Mouse (Mus musculus): ENCODE results near the gene Ucp1. TPM values are rescaled to one million over a fixed set of nuclear protein-coding genes. Genes with fewer than 3 reads are reported as not detected.

Gene Ucp1
- polyA plus RNA-seq, 1 experiment from 2014 or later = not detected

DNA sequence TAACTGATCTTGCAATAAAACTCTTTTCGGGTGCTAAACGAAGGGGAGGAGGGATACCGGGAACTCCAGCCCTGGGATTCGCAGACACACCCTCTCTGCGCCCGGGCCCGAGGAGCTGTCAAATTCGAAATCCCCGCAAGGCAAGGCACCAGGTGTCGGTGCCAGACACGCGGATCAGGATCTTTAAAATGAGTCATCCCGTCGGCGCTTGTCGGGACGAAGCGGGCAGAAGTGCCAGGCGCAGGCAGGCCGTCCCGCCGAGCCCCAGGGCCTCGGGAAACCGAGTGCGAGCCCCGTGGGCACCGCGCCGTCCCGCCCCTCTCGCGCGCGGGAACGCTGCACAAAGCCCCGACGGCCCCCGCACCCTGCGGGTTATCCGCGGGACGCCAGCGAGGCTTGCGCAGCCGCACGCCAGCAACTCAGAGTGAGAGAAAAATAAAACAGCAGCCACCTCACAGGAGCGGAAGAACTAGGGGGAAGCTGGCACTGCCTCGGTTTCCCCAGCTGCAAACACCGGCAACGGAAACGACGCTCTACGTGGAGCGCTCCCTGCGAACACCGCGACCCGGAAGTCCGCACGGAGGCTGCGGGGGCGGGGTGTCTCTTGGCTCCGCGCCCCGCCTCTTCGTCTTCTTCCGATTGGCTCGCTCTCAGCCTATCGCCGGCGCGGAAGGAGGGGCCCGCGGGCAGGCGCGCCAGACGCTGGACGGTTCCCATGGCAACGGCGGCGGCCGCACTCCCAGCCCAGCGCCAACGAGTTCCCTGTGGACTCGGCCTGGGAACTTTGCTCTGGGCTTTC, 41.9 kb downstream of the Ucp1 start, which contains the start of gene Elmod2:
Elmod2 (minus strand) TSS at position 588 of the 799 bp plus-strand sequence.
- peaks cover 15% of the 10 kb centered on the region for H3K36me3 ChIP-seq
- H3K9me3 ChIP-seq = no peaks in the 10 kb centered on the region
- peak within 1 kb of the TSS; percentile 70 for H3K4me3 ChIP-seq
- peak within 1 kb of the TSS; percentile 82 for H3K4me2 ChIP-seq
- ATAC-seq (ENCODE audit: insufficient number of reproducible peaks, insufficient read depth, low FRiP score, low TSS enrichment, low read depth) = peak; percentile 96
- peaks cover 7% of the 10 kb centered on the region for H3K4me1 ChIP-seq
- WGBS = under 1% methylated on average over 82 of the region's 85 CpGs
- H3K9ac ChIP-seq = peak within 1 kb of the TSS; percentile 83
- H3K27me3 ChIP-seq = 0 out of 2 replicates have a peak, but pooled peaks cover 5% of the 10 kb centered on the region
- peak within 1 kb of the TSS; percentile 62 for H3K27ac ChIP-seq

DNA sequence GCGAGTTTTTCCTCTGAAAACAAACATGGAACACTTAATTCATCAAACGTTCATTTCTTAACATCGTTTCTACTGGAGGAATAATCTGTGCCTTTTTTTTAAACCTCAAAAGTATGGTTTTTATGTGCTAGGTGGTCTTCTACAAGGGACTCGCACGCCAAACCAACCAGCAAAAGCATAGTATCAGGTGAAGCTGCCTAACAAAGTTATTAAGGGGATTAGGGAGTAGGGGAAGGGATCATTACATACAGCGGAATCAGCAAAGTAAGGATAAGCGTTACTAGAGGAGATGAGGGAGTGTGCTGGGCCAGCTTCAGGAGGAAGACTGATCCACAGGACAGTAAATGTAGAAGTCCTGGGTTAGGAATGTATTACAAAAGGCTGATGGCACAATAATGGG, 42.7 kb downstream of the Ucp1 start:
- WGBS = 6% methylated on average over 7 of the region's 7 CpGs
- peaks cover 9% of the 10 kb centered on the region for H3K36me3 ChIP-seq
- H3K9ac ChIP-seq = peak overlapping the region; percentile 60
- peak; percentile 53 for ATAC-seq (ENCODE audit: insufficient number of reproducible peaks, insufficient read depth, low FRiP score, low TSS enrichment, low read depth)
- H3K4me1 ChIP-seq = peaks cover 7% of the 10 kb centered on the region
- H3K27ac ChIP-seq = no peak overlapping the region
- H3K4me2 ChIP-seq = peak overlapping the region; percentile 82
- H3K27me3 ChIP-seq = 0 out of 2 replicates have a peak, but pooled peaks cover 5% of the 10 kb centered on the region
- no peaks in the 10 kb centered on the region for H3K9me3 ChIP-seq
- H3K4me3 ChIP-seq = peak overlapping the region; percentile 70

GRCm38 (mm10) chr8:83342076-83342475, 51.9 kb downstream of the Ucp1 start:
- no peaks in the 10 kb centered on the region for H3K27me3 ChIP-seq
- H3K9ac ChIP-seq = no peak overlapping the region
- 90% methylated on average over 3 of the region's 3 CpGs for WGBS
- H3K9me3 ChIP-seq = no peaks in the 10 kb centered on the region
- no peaks in the 10 kb centered on the region for H3K4me1 ChIP-seq
- no peaks in the 10 kb centered on the region for H3K36me3 ChIP-seq
- H3K4me2 ChIP-seq = no peak overlapping the region
- no peak overlapping the region for H3K27ac ChIP-seq
- no peak overlapping the region for H3K4me3 ChIP-seq
- ATAC-seq (ENCODE audit: insufficient number of reproducible peaks, insufficient read depth, low FRiP score, low TSS enrichment, low read depth) = no peak

- no peak for ATAC-seq (ENCODE audit: insufficient number of reproducible peaks, insufficient read depth, low FRiP score, low TSS enrichment, low read depth)
- no peaks in the 10 kb centered on the region for H3K9me3 ChIP-seq
- no peaks in the 10 kb centered on the region for H3K36me3 ChIP-seq
- no peaks in the 10 kb centered on the region for H3K27me3 ChIP-seq
- H3K4me2 ChIP-seq = no peak overlapping the region
- no peak overlapping the region for H3K27ac ChIP-seq
- no peak overlapping the region for H3K4me3 ChIP-seq
- no peaks in the 10 kb centered on the region for H3K4me1 ChIP-seq
- H3K9ac ChIP-seq = no peak overlapping the region
Measured at GRCm38 (mm10) chr8:83342693-83343092, 52.5 kb downstream of the Ucp1 start.

Other genes with a start within 250 kb of the Ucp1 start
- gene Tbc1d9, start 125.0 kb upstream of the Ucp1 start, polyA plus RNA-seq (2015; fragmentation: Nextera tagmentation; extraction: Ambion mirVana) = 1.8 TPM in 2 replicates
- gene Gm10645, start 124.2 kb upstream of the Ucp1 start, polyA plus RNA-seq (2015; fragmentation: Nextera tagmentation; extraction: Ambion mirVana) = 1.4 and 2.6 TPM in 2 replicates
- gene Elmod2, start 42.1 kb downstream of the Ucp1 start, polyA plus RNA-seq (2015; fragmentation: Nextera tagmentation; extraction: Ambion mirVana) = 20.3 and 22.3 TPM in 2 replicates
- gene Mgat4d, start 58.1 kb downstream of the Ucp1 start, polyA plus RNA-seq (2015; fragmentation: Nextera tagmentation; extraction: Ambion mirVana) = not detected in 2 replicates
- 2.8 and 3.5 TPM in 2 replicates for gene Clgn, start 99.5 kb downstream of the Ucp1 start, polyA plus RNA-seq (2015; fragmentation: Nextera tagmentation; extraction: Ambion mirVana)
- gene Scoc, start 168.0 kb downstream of the Ucp1 start, polyA plus RNA-seq (2015; fragmentation: Nextera tagmentation; extraction: Ambion mirVana) = 133 and 138 TPM in 2 replicates
- gene Olfr370, start 245.4 kb downstream of the Ucp1 start, polyA plus RNA-seq (2015; fragmentation: Nextera tagmentation; extraction: Ambion mirVana) = 0.23 TPM in 1 of 2 replicates, not detected in the other

Data from embryonic facial prominence, embryonic 13.5 days (tissue).